ENCODE assay signal across 15 mouse cellular contexts in the genomic region with DNA sequence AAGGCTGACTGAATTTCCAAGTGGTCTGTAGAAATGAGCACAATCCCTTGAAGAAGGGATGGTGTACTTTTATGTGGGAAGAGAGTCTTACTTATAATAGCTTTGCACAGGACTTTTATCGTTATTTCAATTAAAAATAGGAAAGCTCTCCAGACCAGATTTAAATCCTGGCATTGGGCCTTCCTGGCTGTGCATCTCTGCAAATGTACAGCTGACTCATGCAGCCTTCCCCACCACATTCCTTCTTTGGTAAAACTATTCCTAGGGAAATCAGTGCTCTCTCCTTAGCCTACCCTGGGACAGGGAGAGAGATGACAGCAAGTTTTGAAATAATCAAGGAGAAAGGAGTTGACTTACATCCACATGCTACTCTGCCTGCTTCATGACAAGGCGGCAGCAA. TPM values are rescaled to one million over a fixed set of nuclear protein-coding genes. Genes with fewer than 3 reads are reported as not detected.
A peak's percentile ranks its signal among the peaks of the same experiment; 100 is the strongest.
DNase-seq lines count a peak whose midpoint lies in the region; ATAC-seq and TF ChIP-seq lines count a peak whose summit lies in the region.
"Had no signal": no experiment of that assay in that cellular context is flagged by ENCODE, and none has a peak within 500 bp of the region (broad histone marks: within the 10 kb centered on the region; RNA-seq: fewer than 3 reads in every experiment).

No protein-coding gene starts in this region.

- H3K4me3 ChIP-seq in heart, embryonic 10.5 days: no peak overlapping the region
- no peak overlapping the region for H3K4me3 ChIP-seq in intestine, embryonic 16.5 days (ENCODE audit: low read length)
- H3K4me3 ChIP-seq in thymus, adult 2 months (ENCODE audit: control insufficient read depth, insufficient read depth, low read length): no peak overlapping the region
- H3K4me3 ChIP-seq in hindbrain, embryonic 11.5 days (ENCODE audit: low read depth, low read length): no peak overlapping the region
- H3K4me3 ChIP-seq: forebrain, embryonic 15.5 days; limb, embryonic 13.5 days; myocyte had no signal

- H3K4me2 ChIP-seq in intestine, embryonic 16.5 days (ENCODE audit: low read depth, low read length): no peak overlapping the region
- H3K4me2 ChIP-seq in hindbrain, embryonic 11.5 days (replicated peaks; ENCODE audit: low read depth, low read length): no peak overlapping the region
- H3K4me2 ChIP-seq: forebrain, embryonic 15.5 days; limb, embryonic 13.5 days; lung, embryonic 14.5 days had no signal

- H3K27ac ChIP-seq in heart, embryonic 10.5 days: no peak overlapping the region
- peak overlapping the region; percentile 35; the same call in 1 of the 2 replicates for H3K27ac ChIP-seq in intestine, embryonic 16.5 days (ENCODE audit: low read length)
- no peak overlapping the region for H3K27ac ChIP-seq in thymus, adult 2 months (ENCODE audit: control insufficient read depth, insufficient read depth, low read length)
- no peak overlapping the region for H3K27ac ChIP-seq in hindbrain, embryonic 11.5 days (ENCODE audit: low read depth, low read length)
- H3K27ac ChIP-seq: limb, embryonic 13.5 days had no signal

- no peaks in the 10 kb centered on the region for H3K4me1 ChIP-seq in heart, embryonic 10.5 days
- H3K4me1 ChIP-seq in intestine, embryonic 16.5 days (ENCODE audit: control insufficient read depth, insufficient read depth, low read length): no peaks in the 10 kb centered on the region
- H3K4me1 ChIP-seq in thymus, adult 2 months (replicated peaks; ENCODE audit: control insufficient read depth, insufficient read depth, low read length): no peaks in the 10 kb centered on the region
- no peaks in the 10 kb centered on the region for H3K4me1 ChIP-seq in hindbrain, embryonic 11.5 days (replicated peaks; ENCODE audit: control insufficient read depth, insufficient read depth, low read length)
- H3K4me1 ChIP-seq: forebrain, embryonic 15.5 days; limb, embryonic 13.5 days had no signal

- TF ChIP-seq CTCF in thymus, adult 2 months (IDR thresholded peaks at IDR 0.05; ENCODE audit: borderline replicate concordance, control insufficient read depth, extremely low read depth, insufficient read depth, low read length, poor library complexity): no peak

- H3K9ac ChIP-seq in intestine, embryonic 16.5 days (ENCODE audit: low read depth, low read length): no peak overlapping the region
- H3K9ac ChIP-seq in hindbrain, embryonic 11.5 days (ENCODE audit: low read depth, low read length): no peak overlapping the region
- H3K9ac ChIP-seq: forebrain, embryonic 15.5 days; limb, embryonic 13.5 days; lung, embryonic 14.5 days had no signal

- TF ChIP-seq POLR2A in thymus, adult 2 months (IDR thresholded peaks at IDR 0.05; ENCODE audit: control insufficient read depth, extremely low read depth, insufficient read depth, low read length, poor library complexity): no peak

- no peaks in the 10 kb centered on the region for H3K9me3 ChIP-seq in heart, embryonic 10.5 days
- H3K9me3 ChIP-seq in intestine, embryonic 16.5 days (ENCODE audit: control insufficient read depth, low read length): no peaks in the 10 kb centered on the region
- no peaks in the 10 kb centered on the region for H3K9me3 ChIP-seq in hindbrain, embryonic 11.5 days (ENCODE audit: control insufficient read depth, low read length)
- H3K9me3 ChIP-seq: forebrain, embryonic 15.5 days; limb, embryonic 13.5 days had no signal

- peak; percentile 23 for DNase-seq in heart, adult 11 months
- DNase-seq in heart, embryonic 10.5 days (ENCODE audit: low spot score): no peak
- DNase-seq in brain, adult 2 months (ENCODE audit: low read depth, low spot score): peak; percentile 94
- DNase-seq in right cerebral cortex, postnatal 14 days: peak; percentile 61
- DNase-seq in kidney, postnatal 4 days: no peak
- DNase-seq in thymus, adult 2 months: no peak
- no peak for DNase-seq in hindbrain, embryonic 11.5 days (ENCODE audit: low spot score)
- DNase-seq: heart, adult 18-20 months; kidney, adult 8-10 months; lung, embryonic 14.5 days had no signal

- H3K27me3 ChIP-seq in heart, embryonic 10.5 days (ENCODE audit: insufficient read depth, poor library complexity, severe bottlenecking): no peaks in the 10 kb centered on the region
- no peaks in the 10 kb centered on the region for H3K27me3 ChIP-seq in intestine, embryonic 16.5 days (replicated peaks; ENCODE audit: control insufficient read depth, insufficient read depth, low read length)
- no peaks in the 10 kb centered on the region for H3K27me3 ChIP-seq in thymus, adult 2 months (ENCODE audit: control insufficient read depth, insufficient read depth, low read length)
- H3K27me3 ChIP-seq in hindbrain, embryonic 11.5 days (ENCODE audit: control insufficient read depth, insufficient read depth, low read length): no peaks in the 10 kb centered on the region
- H3K27me3 ChIP-seq: forebrain, embryonic 15.5 days; limb, embryonic 13.5 days had no signal

- WGBS in heart, embryonic 10.5 days: 86% methylated on average over 2 of the region's 2 CpGs
- 77% methylated on average over 2 of the region's 2 CpGs for WGBS in intestine, embryonic 16.5 days
- WGBS in thymus, adult 2 months: 91% methylated on average over 2 of the region's 2 CpGs
- 92% methylated on average over 2 of the region's 2 CpGs for WGBS in hindbrain, embryonic 11.5 days

- no peak for ATAC-seq in intestine, embryonic 16.5 days
- ATAC-seq in hindbrain, embryonic 11.5 days (ENCODE audit: low FRiP score): no peak
- ATAC-seq: CD4-positive, CD25-positive, alpha-beta regulatory T cell, adult 4 months; forebrain, embryonic 15.5 days had no signal

- peaks cover 35% of the 10 kb centered on the region for H3K36me3 ChIP-seq in heart, embryonic 10.5 days
- H3K36me3 ChIP-seq in intestine, embryonic 16.5 days (ENCODE audit: control insufficient read depth, insufficient read depth, low read length): no peaks in the 10 kb centered on the region
- H3K36me3 ChIP-seq in thymus, adult 2 months (ENCODE audit: control insufficient read depth, insufficient read depth, low read length): peaks cover 13% of the 10 kb centered on the region; the same call in 1 of the 2 replicates
- no peaks in the 10 kb centered on the region for H3K36me3 ChIP-seq in hindbrain, embryonic 11.5 days (ENCODE audit: control insufficient read depth, insufficient read depth, low read length)

RNA-seq across cellular contexts. Expression of a gene that starts 50.8 kb away (rescaled TPM):
- 1.1 and 1.9 TPM in 2 replicates for polyA plus RNA-seq in heart, embryonic 10.5 days (2016; fragmentation: Nextera tagmentation; extraction: Ambion mirVana)
- polyA plus RNA-seq in intestine, embryonic 16.5 days (2015; fragmentation: Nextera tagmentation; extraction: Ambion mirVana): 0.54 and 0.71 TPM in 2 replicates
- polyA plus RNA-seq in thymus, adult 2 months (2012; rRNA removed): 115 and 120 TPM in 2 replicates
- 0.47 and 0.59 TPM in 2 replicates for polyA plus RNA-seq in hindbrain, embryonic 11.5 days (2014; fragmentation: Nextera tagmentation; extraction: Ambion mirVana)

RNA-seq across cellular contexts. Expression of a gene that starts 54.1 kb away (rescaled TPM):
- 42.1 and 46.2 TPM in 2 replicates for polyA plus RNA-seq in heart, embryonic 10.5 days (2016; fragmentation: Nextera tagmentation; extraction: Ambion mirVana)
- 46.7 and 47.6 TPM in 2 replicates for polyA plus RNA-seq in intestine, embryonic 16.5 days (2015; fragmentation: Nextera tagmentation; extraction: Ambion mirVana)
- 171 and 197 TPM in 2 replicates for polyA plus RNA-seq in thymus, adult 2 months (2012; rRNA removed)
- polyA plus RNA-seq in hindbrain, embryonic 11.5 days (2014; fragmentation: Nextera tagmentation; extraction: Ambion mirVana): 48.2 and 50.2 TPM in 2 replicates

Comparison
In these comparisons a context has a peak if more than half of its experiments do, and no peak if none do; other contexts are left out.
1. DNase-seq: peak in heart, adult 11 months (single experiment), brain, adult 2 months (single experiment) and right cerebral cortex, postnatal 14 days (single experiment); none in heart, embryonic 10.5 days (single experiment), kidney, postnatal 4 days (0 of 2), thymus, adult 2 months (single experiment) and hindbrain, embryonic 11.5 days (single experiment).
2. RNA of a gene that starts 50.8 kb away (polyA plus RNA-seq): 115 to 120 TPM in thymus, adult 2 months; 1.1 to 1.9 TPM in heart, embryonic 10.5 days, 0.54 to 0.71 TPM in intestine, embryonic 16.5 days and 0.47 to 0.59 TPM in hindbrain, embryonic 11.5 days; every median in the first group is over 10 times any median in the second.